Mouse (Mus musculus): ENCODE measurements at regions not wholly inside any gene's neighbourhood (a gene's known extent, or its start where the extent isn't known, plus 50 kb on each side); places are given as distances from the start of the nearest gene placed in this dataset.
A peak's percentile ranks its signal among the peaks of the same experiment; 100 is the strongest.
"Not testable (repeated sequence)": the region's sequence is repeated elsewhere in the genome, so short reads cannot be mapped to it uniquely, and the experiment has no call there.

- 51% methylated on average over 2 of the region's 2 CpGs for WGBS
- ATAC-seq (replicated peaks; ENCODE audit: low FRiP score) = no peak
- DNase-seq (ENCODE audit: low spot score) = no peak
These were observed 189.8 kb downstream of the Tcp10c start for GRCm38 (mm10) chr17:13544036-13544795.

GRCm38 (mm10) chr17:13546249-13546648, 191.9 kb downstream of the Tcp10c start:
- WGBS = 52% methylated on average over 3 of the region's 3 CpGs
- ATAC-seq (replicated peaks; ENCODE audit: low FRiP score) (no peak), DNase-seq (ENCODE audit: low spot score) (no peak)
- no peaks in the 10 kb centered on the region for H3K36me3 ChIP-seq (ENCODE audit: control insufficient read depth, insufficient read depth, low read length)
- no peak overlapping the region for H3K9ac ChIP-seq (ENCODE audit: low read depth, low read length)
- H3K4me1 ChIP-seq (replicated peaks; ENCODE audit: control insufficient read depth, insufficient read depth, low read length) = no peaks in the 10 kb centered on the region
- H3K27me3 ChIP-seq (replicated peaks; ENCODE audit: control insufficient read depth, insufficient read depth, low read length) = no peaks in the 10 kb centered on the region
- no peak overlapping the region for H3K4me3 ChIP-seq (ENCODE audit: low read depth, low read length)
- peaks cover 75% of the 10 kb centered on the region for H3K9me3 ChIP-seq (ENCODE audit: control insufficient read depth, low read length)
- H3K27ac ChIP-seq (ENCODE audit: low read depth, low read length) = no peak overlapping the region
- H3K4me2 ChIP-seq = no peak overlapping the region

More at GRCm38 (mm10) chr17:13544036-13544795, 189.8 kb downstream of the Tcp10c start:
- Histone ChIP-seq H3K36me3 (ENCODE audit: control insufficient read depth, insufficient read depth, low read length) (no peaks in the 10 kb centered on the region), H3K4me3 (ENCODE audit: low read depth, low read length) (no peak overlapping the region), H3K27ac (ENCODE audit: low read depth, low read length) (no peak overlapping the region), H3K9me3 (ENCODE audit: control insufficient read depth, low read length) (peaks cover 78% of the 10 kb centered on the region), H3K27me3 (replicated peaks; ENCODE audit: control insufficient read depth, insufficient read depth, low read length) (no peaks in the 10 kb centered on the region), H3K4me1 (replicated peaks; ENCODE audit: control insufficient read depth, insufficient read depth, low read length) (no peaks in the 10 kb centered on the region), H3K9ac (ENCODE audit: low read depth, low read length) (no peak overlapping the region), H3K4me2 (no peak overlapping the region)

GRCm38 (mm10) chr17:13546669-13547085, 192.3 kb downstream of the Tcp10c start:
- DNase-seq (ENCODE audit: low spot score) = no peak
- no peaks in the 10 kb centered on the region for H3K4me1 ChIP-seq (replicated peaks; ENCODE audit: control insufficient read depth, insufficient read depth, low read length)
- no peaks in the 10 kb centered on the region for H3K36me3 ChIP-seq (ENCODE audit: control insufficient read depth, insufficient read depth, low read length)
- no peak overlapping the region for H3K27ac ChIP-seq (ENCODE audit: low read depth, low read length)
- H3K9ac ChIP-seq (ENCODE audit: low read depth, low read length) = no peak overlapping the region
- no peaks in the 10 kb centered on the region for H3K27me3 ChIP-seq (replicated peaks; ENCODE audit: control insufficient read depth, insufficient read depth, low read length)
- H3K9me3 ChIP-seq (ENCODE audit: control insufficient read depth, low read length) = peaks cover 71% of the 10 kb centered on the region
- 78% methylated on average over 7 of the region's 7 CpGs for WGBS
- H3K4me2 ChIP-seq = no peak overlapping the region
- no peak for ATAC-seq (replicated peaks; ENCODE audit: low FRiP score)
- H3K4me3 ChIP-seq (ENCODE audit: low read depth, low read length) = no peak overlapping the region

GRCm38 (mm10) chr17:13547657-13548360, 193.4 kb downstream of the Tcp10c start:
- H3K4me1 ChIP-seq (replicated peaks; ENCODE audit: control insufficient read depth, insufficient read depth, low read length) = no peaks in the 10 kb centered on the region
- no peak overlapping the region for H3K27ac ChIP-seq (ENCODE audit: low read depth, low read length)
- H3K4me3 ChIP-seq (ENCODE audit: low read depth, low read length) = no peak overlapping the region
- H3K27me3 ChIP-seq (replicated peaks; ENCODE audit: control insufficient read depth, insufficient read depth, low read length) = no peaks in the 10 kb centered on the region
- H3K36me3 ChIP-seq (ENCODE audit: control insufficient read depth, insufficient read depth, low read length) = no peaks in the 10 kb centered on the region
- ATAC-seq (replicated peaks; ENCODE audit: low FRiP score) = no peak
- H3K9ac ChIP-seq (ENCODE audit: low read depth, low read length) = no peak overlapping the region
- peaks cover 70% of the 10 kb centered on the region for H3K9me3 ChIP-seq (ENCODE audit: control insufficient read depth, low read length)
- DNase-seq (ENCODE audit: low spot score) = no peak
- no peak overlapping the region for H3K4me2 ChIP-seq
- 58% methylated on average over 12 of the region's 12 CpGs for whole genome bisulfite sequencing

- DNase-seq (ENCODE audit: low spot score) (no peak), ATAC-seq (replicated peaks; ENCODE audit: low FRiP score) (peak; percentile 58)
- H3K4me3 ChIP-seq (ENCODE audit: low read depth, low read length) = no peak overlapping the region
- no peaks in the 10 kb centered on the region for H3K4me1 ChIP-seq (replicated peaks; ENCODE audit: control insufficient read depth, insufficient read depth, low read length)
- no peak overlapping the region for H3K9ac ChIP-seq (ENCODE audit: low read depth, low read length)
- peaks cover 53% of the 10 kb centered on the region for H3K9me3 ChIP-seq (ENCODE audit: control insufficient read depth, low read length)
- no peaks in the 10 kb centered on the region for H3K27me3 ChIP-seq (replicated peaks; ENCODE audit: control insufficient read depth, insufficient read depth, low read length)
- H3K4me2 ChIP-seq = no peak overlapping the region
- 65% methylated on average over 9 of the region's 9 CpGs for WGBS
- H3K36me3 ChIP-seq (ENCODE audit: control insufficient read depth, insufficient read depth, low read length) = no peaks in the 10 kb centered on the region
- no peak overlapping the region for H3K27ac ChIP-seq (ENCODE audit: low read depth, low read length)
These were observed 195.9 kb downstream of the Tcp10c start for GRCm38 (mm10) chr17:13549975-13550895.

GRCm38 (mm10) chr17:13550896-13551267, 196.5 kb downstream of the Tcp10c start:
- peak; percentile 54; the same call in 1 of the 2 replicates for ATAC-seq (replicated peaks; ENCODE audit: low FRiP score)
- H3K9ac ChIP-seq (ENCODE audit: low read depth, low read length); H3K27ac ChIP-seq (ENCODE audit: low read depth, low read length); H3K4me3 ChIP-seq (ENCODE audit: low read depth, low read length); H3K4me1 ChIP-seq (replicated peaks; ENCODE audit: control insufficient read depth, insufficient read depth, low read length); DNase-seq (ENCODE audit: low spot score); H3K4me2 ChIP-seq; H3K36me3 ChIP-seq (ENCODE audit: control insufficient read depth, insufficient read depth, low read length); H3K27me3 ChIP-seq (replicated peaks; ENCODE audit: control insufficient read depth, insufficient read depth, low read length): not testable (repeated sequence)
- H3K9me3 ChIP-seq (ENCODE audit: control insufficient read depth, low read length) = peaks cover 48% of the 10 kb centered on the region

GRCm38 (mm10) chr17:13551693-13552404, 197.5 kb downstream of the Tcp10c start:
- H3K4me2 ChIP-seq; DNase-seq (ENCODE audit: low spot score); H3K27me3 ChIP-seq (replicated peaks; ENCODE audit: control insufficient read depth, insufficient read depth, low read length); H3K4me1 ChIP-seq (replicated peaks; ENCODE audit: control insufficient read depth, insufficient read depth, low read length); H3K27ac ChIP-seq (ENCODE audit: low read depth, low read length); H3K4me3 ChIP-seq (ENCODE audit: low read depth, low read length); H3K9ac ChIP-seq (ENCODE audit: low read depth, low read length); H3K36me3 ChIP-seq (ENCODE audit: control insufficient read depth, insufficient read depth, low read length): not testable (repeated sequence)
- H3K9me3 ChIP-seq (ENCODE audit: control insufficient read depth, low read length) = peaks cover 41% of the 10 kb centered on the region
- peak; percentile 70; the same call in 1 of the 2 replicates for ATAC-seq (replicated peaks; ENCODE audit: low FRiP score)

GRCm38 (mm10) chr17:13552840-13553239, 198.5 kb downstream of the Tcp10c start:
- not testable (repeated sequence) for H3K4me2 ChIP-seq; H3K27ac ChIP-seq (ENCODE audit: low read depth, low read length); H3K9ac ChIP-seq (ENCODE audit: low read depth, low read length); H3K4me1 ChIP-seq (replicated peaks; ENCODE audit: control insufficient read depth, insufficient read depth, low read length); H3K27me3 ChIP-seq (replicated peaks; ENCODE audit: control insufficient read depth, insufficient read depth, low read length); H3K4me3 ChIP-seq (ENCODE audit: low read depth, low read length); H3K36me3 ChIP-seq (ENCODE audit: control insufficient read depth, insufficient read depth, low read length); DNase-seq (ENCODE audit: low spot score)
- peak; percentile 55 for ATAC-seq (replicated peaks; ENCODE audit: low FRiP score)
- H3K9me3 ChIP-seq (ENCODE audit: control insufficient read depth, low read length) = peaks cover 32% of the 10 kb centered on the region

Measured in liver, embryonic 11.5 days (tissue).